Mouse (Mus musculus) naive thymus-derived CD4-positive, alpha-beta T cell, adult 5 months (primary cell): Measurements from ENCODE around the gene Cfap298. TPM values are rescaled to one million over a fixed set of nuclear protein-coding genes. Genes with fewer than 3 reads are reported as not detected.

Experiments
- polyA plus RNA-seq: library from polyadenylated mRNA; unstranded; fragments of 100-300 nt; shearing (Covaris generic); gene quantifications from one replicate; pipeline ENCODE4 v1.2.1, GENCODE M21; 2017

Gene Cfap298
- 33.9 TPM for polyA plus RNA-seq

DNA sequence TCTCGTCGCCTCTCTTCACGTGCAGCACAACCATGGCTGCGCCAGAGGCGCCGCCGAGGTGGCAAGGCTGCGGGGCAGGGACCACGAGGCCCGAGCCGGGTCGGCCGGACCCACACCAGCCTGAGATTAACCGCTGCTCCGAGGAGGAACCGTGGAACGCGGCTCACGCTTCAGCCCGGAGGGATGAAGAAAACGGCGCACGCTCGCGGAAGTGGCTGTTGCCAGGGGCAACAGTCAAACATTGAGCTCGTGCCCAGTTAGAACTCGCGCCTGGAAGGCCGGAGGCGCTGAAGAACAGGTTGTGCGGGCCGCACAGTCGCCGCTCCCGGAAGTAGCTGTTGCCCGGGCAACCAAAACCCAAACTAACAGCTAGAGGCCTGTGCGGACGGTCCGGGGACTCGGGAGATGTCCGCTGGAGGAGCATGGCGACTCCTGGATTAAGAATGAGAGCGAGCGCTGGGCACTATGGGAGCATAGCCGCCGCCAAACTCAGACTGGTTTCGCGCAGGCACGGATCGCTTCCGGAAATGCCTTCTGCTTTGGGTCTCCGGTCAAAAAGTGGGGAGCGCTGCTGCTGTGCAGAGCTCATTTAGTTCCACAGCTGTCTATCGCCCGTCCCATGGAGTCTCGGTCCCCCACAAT lies at the start of gene Cfap298:
TSS of gene Cfap298 (minus strand) at position 428 of the 642 bp plus-strand sequence.

Other genes starting within 250 kb of the Cfap298 start
- gene Mis18a, start 207.7 kb downstream of the Cfap298 start, polyA plus RNA-seq = 38.9 TPM
- not detected for gene Mrap, start 196.9 kb downstream of the Cfap298 start, polyA plus RNA-seq
- gene Urb1, start 124.7 kb downstream of the Cfap298 start, polyA plus RNA-seq = 20.6 TPM
- not detected for gene Eva1c, start 108.4 kb downstream of the Cfap298 start, polyA plus RNA-seq
- 54.3 TPM for gene Synj1, start 76.2 kb upstream of the Cfap298 start, polyA plus RNA-seq
- gene Paxbp1, start 109.4 kb upstream of the Cfap298 start, polyA plus RNA-seq = 116 TPM
- gene 4932438H23Rik, start 160.0 kb upstream of the Cfap298 start, polyA plus RNA-seq = 0.83 TPM